Mouse (Mus musculus) kidney, adult 2 months (tissue): ENCODE measurements around the gene Zfp169.

Experiments
- CTCF ChIP-seq: fragments of 200-500 bp; conservative IDR thresholded peaks from 2 replicates; pipeline ENCODE4 v1.5.1; 2011; ENCODE audit warnings: low read depth, mild to moderate bottlenecking, control low read depth, low read length, moderate library complexity, mixed read lengths; ENCODE audit not compliant: insufficient read depth, insufficient read length
- POLR2A ChIP-seq: fragments of 200-500 bp; IDR thresholded peaks from one replicate; pipeline ENCODE4 v1.6.1; 2011; ENCODE audit warnings: low read depth, low read length, control low read depth

DNA sequence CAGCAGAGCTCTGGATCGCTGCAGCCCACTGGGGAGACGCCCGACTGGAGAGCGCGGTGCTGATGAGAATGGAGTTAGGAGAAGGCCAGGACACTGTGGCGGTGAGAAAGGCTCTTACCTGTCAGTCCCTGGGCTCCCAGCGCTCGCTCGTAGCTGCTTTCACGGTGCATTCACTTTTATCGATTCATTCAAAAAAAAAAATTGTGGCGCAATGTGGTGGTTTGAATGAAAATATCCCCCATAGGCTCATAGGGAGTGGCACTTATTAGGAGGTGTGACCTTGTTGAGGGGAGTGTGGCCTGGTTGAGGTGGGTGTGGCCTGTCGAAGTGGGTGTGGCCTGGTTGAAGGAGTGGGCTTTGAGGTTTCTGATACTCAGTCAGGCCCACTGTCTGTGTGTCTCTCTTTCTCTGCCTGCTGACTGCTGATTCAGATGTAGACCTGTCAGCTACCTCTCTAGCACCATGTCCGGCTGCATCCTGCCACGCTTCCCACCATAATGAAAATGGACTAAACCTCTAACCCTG is 44.5 kb downstream of the Zfp169 start:
- TF ChIP-seq POLR2A (no peak), CTCF (no peak)
